21 mouse cellular contexts compared by ENCODE assay signal in genomic region chr1:73748702-73749101, GRCm38 (mm10).
DNase-seq lines count a peak whose midpoint lies in the region; TF ChIP-seq lines count a peak whose summit lies in the region.
"Had no signal": no experiment of that assay in that cellular context is flagged by ENCODE, and none has a peak within 500 bp of the region (broad histone marks: within the 10 kb centered on the region; RNA-seq: fewer than 3 reads in every experiment).

No protein-coding gene starts in this region.

- no peaks in the 10 kb centered on the region for H3K27me3 ChIP-seq in kidney, adult 2 months (replicated peaks; ENCODE audit: control insufficient read depth, insufficient read depth, low read length)
- H3K27me3 ChIP-seq: embryonic facial prominence, embryonic 12.5 days; forebrain, embryonic 13.5 days had no signal

- no peaks in the 10 kb centered on the region for H3K36me3 ChIP-seq in kidney, adult 2 months (ENCODE audit: control insufficient read depth, insufficient read depth, low read length)
- H3K36me3 ChIP-seq: embryonic facial prominence, embryonic 10.5 days; embryonic facial prominence, embryonic 12.5 days; G1E had no signal

- TF ChIP-seq POLR2A in kidney, adult 2 months (IDR thresholded peaks at IDR 0.05; ENCODE audit: low read depth, low read length): no peak

- H3K4me3 ChIP-seq in kidney, adult 2 months (ENCODE audit: insufficient read depth, low read depth, low read length): no peak overlapping the region
- H3K4me3 ChIP-seq: embryonic facial prominence, embryonic 10.5 days; embryonic facial prominence, embryonic 12.5 days; forebrain, embryonic 13.5 days had no signal

- H3K4me1 ChIP-seq in kidney, adult 2 months (ENCODE audit: control insufficient read depth, insufficient read depth, low read length): peaks cover 7% of the 10 kb centered on the region; the same call in 1 of the 2 replicates

- peak; percentile 79 for DNase-seq in heart, adult 11 months
- DNase-seq in heart, adult 8-10 months (ENCODE audit: low spot score): no peak
- peak; percentile 66 for DNase-seq in kidney, adult 2 months
- DNase-seq in kidney, adult 18-20 months: no peak
- DNase-seq in kidney, adult 9 months: peak; percentile 64
- no peak for DNase-seq in kidney, postnatal 25 days
- peak; percentile 23 to 37 for DNase-seq in kidney, postnatal 36 days
- DNase-seq in kidney, postnatal 4 days: no peak
- DNase-seq: adrenal gland, adult 8-10 months; adrenal gland, postnatal 14 days; adrenal gland, postnatal 36 days; B cell, adult 2 months; cerebellum, adult 11-12 months; cerebellum, adult 2 months; cerebellum, adult 9-10 months; cerebellum, postnatal 10 days; cerebellum, postnatal 25 days had no signal

- H3K27ac ChIP-seq in kidney, adult 2 months (ENCODE audit: insufficient read depth, low read depth, low read length): peak overlapping the region; percentile 79
- H3K27ac ChIP-seq: embryonic facial prominence, embryonic 10.5 days; embryonic facial prominence, embryonic 12.5 days; forebrain, embryonic 13.5 days had no signal

- TF ChIP-seq CTCF in kidney, adult 2 months (conservative IDR thresholded peaks at IDR 0.05; ENCODE audit: insufficient read depth, insufficient read length, low read depth, low read length): no peak

Comparison
In these comparisons a context has a peak if more than half of its experiments do, and no peak if none do; other contexts are left out.
1. DNase-seq: peak in heart, adult 11 months (single experiment), kidney, adult 2 months (single experiment), kidney, adult 9 months (single experiment) and kidney, postnatal 36 days (2 of 2); none in heart, adult 8-10 months (single experiment), kidney, adult 18-20 months (single experiment), kidney, postnatal 25 days (0 of 2) and kidney, postnatal 4 days (0 of 2).